Mouse (Mus musculus) heart, adult 8-10 months (tissue): Measurements from ENCODE around the gene Defa17. TPM values are rescaled to one million over a fixed set of nuclear protein-coding genes. Genes with fewer than 3 reads are reported as not detected.
"Not testable (repeated sequence)": the region's sequence is repeated elsewhere in the genome, so short reads cannot be mapped to it uniquely, and the experiment has no call there.

Experiments
- DNase-seq: peaks from one replicate; pipeline ENCODE4 v3.0.0; 2022; ENCODE audit warnings: low spot score
- total RNA-seq, 4 experiments: library from RNA; stranded (reverse); gene quantifications; 2 replicates each; pipeline ENCODE4 v1.2.4; 2022

Defa17 gene
- not detected for total RNA-seq

GRCm38 (mm10) chr8:21655480-21655879, at the start of gene Defa17:
TSS of gene Defa17 (plus strand) at chr8:21655780.
- DNase-seq = not testable (repeated sequence)

- DNase-seq = not testable (repeated sequence)
These were observed 37.7 kb upstream of the Defa17 start, which contains the start of gene Defa26 for GRCm38 (mm10) chr8:21617883-21618282. TSS of gene Defa26 (plus strand) at chr8:21618183.

GRCm38 (mm10) chr8:21665497-21665896, 9.9 kb downstream of the Defa17 start, which contains the start of gene Defa34:
TSS of gene Defa34 (plus strand) at chr8:21665797.
- not testable (repeated sequence) for DNase-seq

- not testable (repeated sequence) for DNase-seq
These were observed 48.0 kb downstream of the Defa17 start, which contains the start of gene AY761184 for GRCm38 (mm10) chr8:21703545-21703944. TSS of gene AY761184 (minus strand) at chr8:21703645.

Other genes with a start within 250 kb of the Defa17 start
- not detected for gene Defa36, start 228.4 kb upstream of the Defa17 start, total RNA-seq
- gene Gm7849, start 199.2 kb upstream of the Defa17 start, total RNA-seq = not detected
- gene Defa20, start 146.5 kb upstream of the Defa17 start, total RNA-seq = not detected
- gene Defa32, start 126.7 kb upstream of the Defa17 start, total RNA-seq = not detected
- not detected for gene Defa37, start 90.4 kb upstream of the Defa17 start, total RNA-seq
- gene Defa28, start 72.8 kb upstream of the Defa17 start, total RNA-seq = not detected
- gene Gm7861, start 61.3 kb upstream of the Defa17 start, total RNA-seq = not detected
- gene Defa26, start 37.6 kb upstream of the Defa17 start, total RNA-seq = not detected
- gene Defa34, start 10.0 kb downstream of the Defa17 start, total RNA-seq = not detected
- not detected for gene AY761184, start 47.9 kb downstream of the Defa17 start, total RNA-seq
- not detected for gene Defa24, start 78.7 kb downstream of the Defa17 start, total RNA-seq
- gene Defb50, start 167.8 kb downstream of the Defa17 start, total RNA-seq = not detected
- not detected for gene Defb2, start 184.1 kb downstream of the Defa17 start, total RNA-seq
- not detected for gene Defb10, start 203.1 kb downstream of the Defa17 start, total RNA-seq
- not detected for gene Defb9, start 229.6 kb downstream of the Defa17 start, total RNA-seq